Mouse (Mus musculus): ENCODE data around the gene Acads. TPM values are rescaled to one million over a fixed set of nuclear protein-coding genes. Genes with fewer than 3 reads are reported as not detected.

Gene Acads
- total and polyA plus RNA-seq, 3 experiments, result 31.9 to 56.5 TPM; not detected in 1

- TF ChIP-seq NRF1 (IDR thresholded peaks at IDR 0.05; ENCODE audit: insufficient read depth, low read depth, low read length, poor library complexity, severe bottlenecking) (no peak), TBP (IDR thresholded peaks at IDR 0.05; ENCODE audit: low read depth, low read length) (no peak), NELFE (IDR thresholded peaks at IDR 0.05; ENCODE audit: low read depth, low read length) (no peak), ZC3H11A (IDR thresholded peaks at IDR 0.05; ENCODE audit: low read depth, low read length) (no peak), GATA1 (IDR thresholded peaks at IDR 0.05; ENCODE audit: low read depth, low read length) (no peak), RAD21 (IDR thresholded peaks at IDR 0.05; ENCODE audit: low read depth, low read length) (no peak), POLR2AphosphoS5 (IDR thresholded peaks at IDR 0.05; ENCODE audit: borderline replicate concordance, low read depth, low read length) (no peak), ZNF384 (IDR thresholded peaks at IDR 0.05; ENCODE audit: low read depth, low read length) (no peak), KAT2A (conservative IDR thresholded peaks at IDR 0.05; ENCODE audit: low read depth, low read length) (no peak), EP300 (IDR thresholded peaks at IDR 0.05; ENCODE audit: low read depth in 1 of 2, low read length in 2 of 2) (no peak), E2F4 (IDR thresholded peaks at IDR 0.05; ENCODE audit: borderline replicate concordance, low read depth, low read length) (no peak)
- Histone ChIP-seq H3K9me3 (replicated peaks; ENCODE audit: insufficient read depth, low read length) (no peaks in the 10 kb centered on the region), H3K36me3 (ENCODE audit: control insufficient read depth in 1 of 2, insufficient read depth in 2 of 2, low read length in 2 of 2) (peaks cover 22 to 26% of the 10 kb centered on the region in 2 experiments), H3K27ac (ENCODE audit: control insufficient read depth, low read depth, low read length) (no peak overlapping the region), H3K27me3 (ENCODE audit: control insufficient read depth in 1 of 2, insufficient read depth in 2 of 2, low read length in 2 of 2) (no peaks in the 10 kb centered on the region), H3K4me3 (ENCODE audit: control insufficient read depth in 1 of 2, insufficient read depth in 1 of 2, low read depth in 2 of 2, low read length in 2 of 2) (no peak overlapping the region), H3K4me1 (ENCODE audit: control insufficient read depth in 1 of 2, insufficient read depth in 2 of 2, low read length in 2 of 2) (peaks cover 7 to 20% of the 10 kb centered on the region in 2 experiments), H3K79me2 (ENCODE audit: control insufficient read depth, insufficient read depth, low read length, poor library complexity) (peaks cover 42% of the 10 kb centered on the region), H3K9ac (ENCODE audit: control insufficient read depth, low read depth, low read length, poor library complexity, severe bottlenecking) (no peak overlapping the region)
- no peak for DNase-seq (ENCODE audit: low read depth, low spot score)
Observed at GRCm38 (mm10) chr5:115151457-115151856, 32.3 kb upstream of the Acads start.

GRCm38 (mm10) chr5:115150991-115151390 lies 31.8 kb upstream of the Acads start:
- H3K27me3 ChIP-seq (ENCODE audit: control insufficient read depth in 1 of 2, insufficient read depth in 2 of 2, low read length in 2 of 2), result no peaks in the 10 kb centered on the region
- TF ChIP-seq MAZ (IDR thresholded peaks at IDR 0.05; ENCODE audit: low read depth, low read length) (no peak), USF1 (IDR thresholded peaks at IDR 0.05; ENCODE audit: low read depth, low read length) (no peak), BHLHE40 (IDR thresholded peaks at IDR 0.05; ENCODE audit: borderline replicate concordance, low read depth, low read length) (no peak), GATA1 (IDR thresholded peaks at IDR 0.05; ENCODE audit: low read depth, low read length) (no peak), MXI1 (IDR thresholded peaks at IDR 0.05; ENCODE audit: low read depth, low read length) (no peak), JUND (IDR thresholded peaks at IDR 0.05; ENCODE audit: low read depth, low read length) (no peak), UBTF (IDR thresholded peaks at IDR 0.05; ENCODE audit: borderline replicate concordance, insufficient read depth, low read depth, low read length) (no peak), ZC3H11A (IDR thresholded peaks at IDR 0.05; ENCODE audit: low read depth, low read length) (no peak), SMC3 (IDR thresholded peaks at IDR 0.05; ENCODE audit: low read depth, low read length) (no peak), CTCF (IDR thresholded peaks at IDR 0.05 in 2 of 3, conservative IDR thresholded peaks at IDR 0.05 in 1 of 3; ENCODE audit: control insufficient read depth in 1 of 3, insufficient read depth in 1 of 3, low read depth in 2 of 3, low read length in 3 of 3, poor library complexity in 1 of 3, severe bottlenecking in 1 of 3) (no peak)
- no peak for DNase-seq (ENCODE audit: low read depth, low spot score)
- peaks cover 7 to 16% of the 10 kb centered on the region in 2 experiments for H3K4me1 ChIP-seq (ENCODE audit: control insufficient read depth in 1 of 2, insufficient read depth in 2 of 2, low read length in 2 of 2)
- no peak overlapping the region for H3K9ac ChIP-seq (ENCODE audit: control insufficient read depth, low read depth, low read length, poor library complexity, severe bottlenecking)
- peaks cover 38% of the 10 kb centered on the region for H3K79me2 ChIP-seq (ENCODE audit: control insufficient read depth, insufficient read depth, low read length, poor library complexity)
- no peak overlapping the region for H3K27ac ChIP-seq (ENCODE audit: control insufficient read depth, low read depth, low read length)
- H3K4me3 ChIP-seq (ENCODE audit: control insufficient read depth in 1 of 2, insufficient read depth in 1 of 2, low read depth in 2 of 2, low read length in 2 of 2), result no peak overlapping the region
- peaks cover 18 to 26% of the 10 kb centered on the region in 2 experiments for H3K36me3 ChIP-seq (ENCODE audit: control insufficient read depth in 1 of 2, insufficient read depth in 2 of 2, low read length in 2 of 2)
- no peaks in the 10 kb centered on the region for H3K9me3 ChIP-seq (replicated peaks; ENCODE audit: insufficient read depth, low read length)
